Mouse (Mus musculus) cerebellum, postnatal 10 days (tissue): ENCODE data around the gene Swsap1.

ENCODE experiments used
- DNase-seq, 2 experiments: peaks; one replicate each; pipeline ENCODE4 v3.0.0; 2021; ENCODE audit warnings: mixed read lengths in 2 of 2

Swsap1 gene

GRCm38 (mm10) chr9:21955570-21956281, at the start of gene Swsap1:
Gene Swsap1, plus strand, starts transcription at chr9:21955755.
- DNase-seq = peak; percentile 99

- DNase-seq = no peak
These were observed 47.3 kb upstream of the Swsap1 start for GRCm38 (mm10) chr9:21908216-21908615.

- peak; percentile 60 to 68 for DNase-seq
These were observed 45.9 kb upstream of the Swsap1 start for GRCm38 (mm10) chr9:21909474-21910223.

- DNase-seq = peak in 1 of 2 experiments; percentile 42
These were observed 38.6 kb upstream of the Swsap1 start for GRCm38 (mm10) chr9:21916851-21917492.

GRCm38 (mm10) chr9:21917493-21918034, 38.0 kb upstream of the Swsap1 start:
- peak; percentile 85 to 86 for DNase-seq

- peak; percentile 99 for DNase-seq
These were observed 37.4 kb upstream of the Swsap1 start, which contains the start of gene Rab3d for GRCm38 (mm10) chr9:21918035-21918592. Gene Rab3d, minus strand, starts transcription at chr9:21918192.

GRCm38 (mm10) chr9:21918692-21919384, 36.7 kb upstream of the Swsap1 start:
- DNase-seq = no peak

- no peak for DNase-seq
These were observed 32.5 kb upstream of the Swsap1 start for GRCm38 (mm10) chr9:21923036-21923435.

- no peak for DNase-seq
These were observed 32.0 kb upstream of the Swsap1 start for GRCm38 (mm10) chr9:21923490-21924098.

- DNase-seq = peak in 1 of 2 experiments; percentile 54
These were observed 31.5 kb upstream of the Swsap1 start for GRCm38 (mm10) chr9:21924099-21924493.

GRCm38 (mm10) chr9:21925034-21925433, 30.5 kb upstream of the Swsap1 start:
- no peak for DNase-seq

GRCm38 (mm10) chr9:21925506-21925905, 30.0 kb upstream of the Swsap1 start:
- no peak for DNase-seq

- DNase-seq = no peak
These were observed 29.4 kb upstream of the Swsap1 start for GRCm38 (mm10) chr9:21926155-21926554.

GRCm38 (mm10) chr9:21926784-21927183, 28.8 kb upstream of the Swsap1 start:
- no peak for DNase-seq

- DNase-seq = peak; percentile 92 to 95
These were observed 28.3 kb upstream of the Swsap1 start, which contains the start of the genes Ccdc159 and Tmem205 for GRCm38 (mm10) chr9:21927208-21927753. Gene Ccdc159, plus strand, starts transcription at chr9:21927471. Gene Tmem205, minus strand, starts transcription at chr9:21927556.

- DNase-seq = no peak
These were observed 26.3 kb upstream of the Swsap1 start for GRCm38 (mm10) chr9:21929208-21929607.

- DNase-seq = no peak
These were observed 23.5 kb upstream of the Swsap1 start for GRCm38 (mm10) chr9:21932006-21932405.

- DNase-seq = no peak
These were observed 23.0 kb upstream of the Swsap1 start for GRCm38 (mm10) chr9:21932445-21933137.

GRCm38 (mm10) chr9:21934021-21934420, 21.5 kb upstream of the Swsap1 start:
- peak; percentile 55 to 72 for DNase-seq

- DNase-seq = no peak
These were observed 20.0 kb upstream of the Swsap1 start for GRCm38 (mm10) chr9:21935466-21936131.
